Mouse (Mus musculus) limb, embryonic 14.5 days (tissue): ENCODE results near the gene Parp16. TPM values are rescaled to one million over a fixed set of nuclear protein-coding genes. Genes with fewer than 3 reads are reported as not detected.
A peak's percentile ranks its signal among the peaks of the same experiment; 100 is the strongest.

Experiments used
- ATAC-seq: fragments of 200-750 bp; cut with Nextera tagmentation; 2 replicates; pipeline ENCODE4 v1.8.0; 2017; ENCODE audit warnings: low read depth, moderate number of reproducible peaks, moderate TSS enrichment; ENCODE audit not compliant: low FRiP score
- DNase-seq: peaks from one replicate; pipeline ENCODE4 v3.0.0-alpha.2; 2015; ENCODE audit warnings: low spot score
- H3K27ac ChIP-seq: fragments of 300-500 bp; sonication (generic); replicated peaks from 2 replicates; pipeline ENCODE4 v1.5.1; 2014; ENCODE audit warnings: low read depth, mild to moderate bottlenecking, low read length, moderate library complexity, mixed read lengths
- H3K27me3 ChIP-seq: fragments of 300-500 bp; sonication (generic); 2 replicates; pipeline ENCODE4 v1.6.1; 2014; ENCODE audit warnings: low read length, mixed read lengths; ENCODE audit not compliant: control insufficient read depth, insufficient read depth
- H3K36me3 ChIP-seq: fragments of 300-500 bp; sonication (generic); 2 replicates; pipeline ENCODE4 v1.6.1; 2014; ENCODE audit warnings: mild to moderate bottlenecking, low read length, moderate library complexity, mixed read lengths; ENCODE audit not compliant: control insufficient read depth, insufficient read depth
- H3K4me1 ChIP-seq: fragments of 300-500 bp; sonication (generic); 2 replicates; pipeline ENCODE4 v1.6.1; 2014; ENCODE audit warnings: antibody characterized with exemption, low read length, mixed read lengths; ENCODE audit not compliant: control insufficient read depth, insufficient read depth
- H3K4me2 ChIP-seq: fragments of 300-500 bp; sonication (generic); replicated peaks from 2 replicates; pipeline ENCODE4 v1.6.1; 2014; ENCODE audit warnings: low read depth, mild to moderate bottlenecking, low read length, moderate library complexity; ENCODE audit not compliant: severe bottlenecking
- H3K4me3 ChIP-seq: fragments of 300-500 bp; sonication (generic); replicated peaks from 2 replicates; pipeline ENCODE4 v1.5.1; 2014; ENCODE audit warnings: low read length
- H3K9ac ChIP-seq: fragments of 300-500 bp; sonication (generic); 2 replicates; pipeline ENCODE4 v1.6.1; 2014; ENCODE audit warnings: mild to moderate bottlenecking, low read depth, low read length, moderate library complexity; ENCODE audit not compliant: severe bottlenecking
- H3K9me3 ChIP-seq: fragments of 300-500 bp; sonication (generic); 2 replicates; pipeline ENCODE4 v1.6.1; 2016; ENCODE audit warnings: low read length; ENCODE audit not compliant: control insufficient read depth
- POLR2A ChIP-seq: fragments of 200-500 bp; IDR thresholded peaks from 2 replicates; pipeline ENCODE4 v1.8.0; 2012; ENCODE audit warnings: inconsistent platforms, mild to moderate bottlenecking, moderate library complexity, borderline replicate concordance; ENCODE audit not compliant: insufficient read depth, insufficient read length; ENCODE audit errors: extremely low read depth
- WGBS: fragments of 180-500 bp; shearing (Covaris S2); extraction: QIAGEN DNeasy Blood & Tissue Kit; methylation state at CpG from one replicate; pipeline ENCODE4 v1.1.7; 2014; 5-methylcytosine and 5-hydroxymethylcytosine counted together
- polyA plus RNA-seq, 2 experiments: library from polyadenylated mRNA; depleted of rRNA in 1 of 2; stranded (reverse) in 1 of 2; unstranded in 1 of 2; fragments of >200 nt; fragmentation: Nextera tagmentation in 1 of 2; extraction: Ambion mirVana in 1 of 2; gene quantifications; 2 replicates each; pipeline versions ENCODE4 v1.2.1 to v1.2.3; 2012 to 2014

The Parp16 gene
- polyA plus RNA-seq, 2 experiments: 7.6 TPM

DNA sequence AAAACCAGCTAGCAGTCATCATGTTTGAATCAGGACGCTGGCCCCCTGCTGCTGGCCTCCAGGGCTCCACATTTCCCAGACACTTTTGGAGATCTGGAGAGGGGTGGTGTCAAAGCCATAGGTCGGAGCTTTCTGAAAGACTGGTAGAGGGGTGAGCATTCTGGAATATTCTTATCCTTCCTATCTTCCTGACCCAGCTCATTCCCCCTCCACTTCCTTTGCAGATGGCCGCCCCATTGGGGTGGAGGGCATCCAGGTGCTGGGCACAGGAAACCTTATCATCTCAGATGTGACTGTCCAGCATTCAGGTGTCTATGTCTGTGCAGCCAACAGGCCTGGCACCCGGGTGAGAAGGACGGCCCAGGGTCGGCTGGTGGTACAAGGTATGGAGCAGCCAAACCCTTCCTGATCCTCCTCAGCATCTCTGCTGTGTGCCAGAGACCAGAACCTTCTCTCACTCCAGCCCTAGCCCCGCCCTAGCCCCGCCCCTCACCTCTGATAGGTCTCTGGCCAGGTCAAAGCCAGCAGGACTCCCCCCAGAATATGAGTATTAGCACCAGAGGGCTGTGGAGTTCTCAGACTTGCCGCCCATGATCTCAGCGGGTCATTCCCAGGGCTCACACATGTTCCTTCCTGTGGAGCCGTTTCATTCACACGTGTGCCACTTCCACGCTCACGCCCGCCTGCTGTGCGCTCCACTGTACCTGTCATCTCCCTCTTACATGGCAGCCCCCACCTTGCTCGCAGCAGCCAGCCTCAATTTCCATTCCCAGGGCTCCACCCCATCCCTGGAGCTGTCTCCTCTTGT is 15.1 kb upstream of the Parp16 start:
- no peak overlapping the region for H3K4me3 ChIP-seq
- H3K36me3 ChIP-seq: no peaks in the 10 kb centered on the region
- no peak for ATAC-seq
- H3K9me3 ChIP-seq: no peaks in the 10 kb centered on the region
- H3K4me2 ChIP-seq: peak overlapping the region; percentile 29; the same call in 1 of the 2 replicates
- peaks cover 14% of the 10 kb centered on the region for H3K27me3 ChIP-seq
- peaks cover 15% of the 10 kb centered on the region for H3K4me1 ChIP-seq
- peak overlapping the region; percentile 31; the same call in 1 of the 2 replicates for H3K9ac ChIP-seq
- no peak overlapping the region for H3K27ac ChIP-seq
- DNase-seq: no peak
- TF ChIP-seq POLR2A: no peak
- WGBS: 25% methylated on average over 17 of the region's 17 CpGs

DNA sequence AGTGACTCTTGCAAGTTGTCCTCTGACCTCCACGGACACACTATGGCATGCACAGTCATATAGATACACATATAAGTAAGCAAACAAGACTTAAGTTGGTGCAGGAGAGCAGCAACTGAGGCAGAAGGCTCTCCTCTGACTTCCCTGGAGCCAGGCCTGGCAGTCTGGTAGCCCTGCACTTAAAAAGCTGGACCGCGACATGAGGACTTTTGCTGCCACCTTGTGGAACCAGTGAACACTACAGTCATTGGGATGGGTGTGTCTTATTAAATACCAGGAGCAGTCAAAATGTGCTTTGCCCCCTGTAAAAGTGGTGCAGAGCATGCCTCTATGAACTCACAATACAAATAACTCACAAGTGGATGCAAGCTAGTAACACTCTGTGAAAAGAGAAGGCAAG is 6.6 kb upstream of the Parp16 start:
- H3K36me3 ChIP-seq: no peaks in the 10 kb centered on the region
- 3% methylated on average over 3 of the region's 3 CpGs for WGBS
- H3K9me3 ChIP-seq: no peaks in the 10 kb centered on the region
- H3K9ac ChIP-seq: no peak overlapping the region
- TF ChIP-seq POLR2A: no peak
- H3K4me3 ChIP-seq: no peak overlapping the region
- ATAC-seq: peak; percentile 51; the same call in 1 of the 2 replicates
- peak; percentile 89 for DNase-seq
- H3K27me3 ChIP-seq: no peaks in the 10 kb centered on the region
- no peak overlapping the region for H3K4me2 ChIP-seq
- H3K27ac ChIP-seq: no peak overlapping the region
- H3K4me1 ChIP-seq: no peaks in the 10 kb centered on the region; the same call in 1 of the 2 replicates

GRCm38 (mm10) chr9:65190306-65190705 is 4.8 kb upstream of the Parp16 start:
- Histone ChIP-seq H3K36me3 (no peaks in the 10 kb centered on the region), H3K27ac (no peak overlapping the region), H3K9ac (no peak overlapping the region), H3K4me3 (no peak overlapping the region), H3K9me3 (no peaks in the 10 kb centered on the region), H3K4me1 (peaks cover 5% of the 10 kb centered on the region), H3K27me3 (no peaks in the 10 kb centered on the region), H3K4me2 (no peak overlapping the region)
- ATAC-seq (no peak), DNase-seq (no peak)
- TF ChIP-seq POLR2A: no peak
- 46% methylated on average over 7 of the region's 7 CpGs for WGBS

DNA sequence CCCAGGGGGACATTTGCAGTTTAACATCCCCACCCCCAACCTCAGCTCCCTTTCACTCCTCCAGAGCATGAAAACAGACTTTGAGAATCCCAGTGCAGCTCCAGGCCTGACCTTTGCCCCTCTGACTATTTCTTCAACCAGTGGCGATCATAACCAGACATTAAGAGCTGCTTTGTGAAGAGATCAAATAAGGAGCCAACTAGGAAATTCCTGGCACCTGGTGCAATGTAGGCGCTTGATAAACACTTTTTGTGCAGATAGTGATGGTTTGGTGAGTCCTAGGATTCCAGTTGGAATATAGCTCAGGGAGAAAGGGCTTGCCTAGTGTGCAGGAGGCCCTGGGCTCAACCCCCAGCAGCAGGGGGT is 3.8 kb upstream of the Parp16 start:
- no peaks in the 10 kb centered on the region for H3K36me3 ChIP-seq
- no peak overlapping the region for H3K4me3 ChIP-seq
- 27% methylated on average over 2 of the region's 2 CpGs for WGBS
- H3K4me2 ChIP-seq: no peak overlapping the region
- no peak for TF ChIP-seq POLR2A
- H3K9me3 ChIP-seq: no peaks in the 10 kb centered on the region
- peaks cover 10% of the 10 kb centered on the region for H3K4me1 ChIP-seq
- ATAC-seq (no peak), DNase-seq (no peak)
- no peak overlapping the region for H3K9ac ChIP-seq
- H3K27me3 ChIP-seq: no peaks in the 10 kb centered on the region
- H3K27ac ChIP-seq: no peak overlapping the region

GRCm38 (mm10) chr9:65191755-65192469 is 3.2 kb upstream of the Parp16 start:
- Histone ChIP-seq H3K36me3 (no peaks in the 10 kb centered on the region), H3K27ac (no peak overlapping the region), H3K4me1 (peaks cover 10% of the 10 kb centered on the region), H3K9ac (no peak overlapping the region), H3K9me3 (no peaks in the 10 kb centered on the region), H3K27me3 (no peaks in the 10 kb centered on the region), H3K4me3 (no peak overlapping the region), H3K4me2 (no peak overlapping the region)
- 18% methylated on average over 8 of the region's 8 CpGs for WGBS
- DNase-seq (no peak), ATAC-seq (no peak)
- no peak for TF ChIP-seq POLR2A
